Mouse (Mus musculus) cortical plate, adult 2 months (tissue): ENCODE data around the gene Dctn5.

Experiments used
- CTCF ChIP-seq: fragments of 200-500 bp; IDR thresholded peaks from 2 replicates; pipeline ENCODE4 v1.5.1; 2011; ENCODE audit warnings: mild to moderate bottlenecking, control low read depth, low read length; ENCODE audit not compliant: insufficient read depth; ENCODE audit errors: extremely low read depth
- POLR2A ChIP-seq: fragments of 200-500 bp; IDR thresholded peaks from 2 replicates; pipeline ENCODE4 v1.6.1; 2011; ENCODE audit warnings: mild to moderate bottlenecking, low read length, control low read depth; ENCODE audit not compliant: insufficient read depth; ENCODE audit errors: extremely low read depth

DNA sequence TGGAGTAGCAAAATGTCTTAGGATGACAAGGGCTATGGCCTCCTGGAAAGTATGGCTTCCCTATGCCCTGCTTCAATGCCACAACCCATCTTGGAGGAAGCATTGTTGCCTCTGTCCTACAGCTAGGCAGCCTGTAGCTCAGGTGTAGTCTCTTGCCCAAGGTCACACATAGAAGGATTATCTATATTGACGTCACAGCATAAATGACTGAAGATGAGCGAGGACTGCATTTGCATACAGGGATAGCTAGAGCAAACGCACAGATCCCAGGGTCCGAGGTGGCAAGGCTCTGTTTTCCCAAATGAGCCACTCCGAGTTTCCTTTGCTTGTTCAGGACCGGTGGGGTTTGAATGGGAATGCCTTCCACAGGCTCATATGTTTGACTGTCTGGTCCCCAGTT, 37.9 kb downstream of the Dctn5 start:
- TF ChIP-seq CTCF (no peak), POLR2A (no peak)
